Mouse (Mus musculus) CH12F3 (cell line): ENCODE measurements at regions not wholly inside any gene's neighbourhood (a gene's known extent, or its start where the extent isn't known, plus 50 kb on each side); places are given as distances from the start of the nearest gene placed in this dataset.

Experiments
- in situ Hi-C: fragments of 300-500 bp; cut with MboI; formaldehyde crosslinking; loops from 2 replicates; pipeline ENCODE4 v1.14.3; 2020; ENCODE audit warnings: low sequenced_read_pairs

DNA sequence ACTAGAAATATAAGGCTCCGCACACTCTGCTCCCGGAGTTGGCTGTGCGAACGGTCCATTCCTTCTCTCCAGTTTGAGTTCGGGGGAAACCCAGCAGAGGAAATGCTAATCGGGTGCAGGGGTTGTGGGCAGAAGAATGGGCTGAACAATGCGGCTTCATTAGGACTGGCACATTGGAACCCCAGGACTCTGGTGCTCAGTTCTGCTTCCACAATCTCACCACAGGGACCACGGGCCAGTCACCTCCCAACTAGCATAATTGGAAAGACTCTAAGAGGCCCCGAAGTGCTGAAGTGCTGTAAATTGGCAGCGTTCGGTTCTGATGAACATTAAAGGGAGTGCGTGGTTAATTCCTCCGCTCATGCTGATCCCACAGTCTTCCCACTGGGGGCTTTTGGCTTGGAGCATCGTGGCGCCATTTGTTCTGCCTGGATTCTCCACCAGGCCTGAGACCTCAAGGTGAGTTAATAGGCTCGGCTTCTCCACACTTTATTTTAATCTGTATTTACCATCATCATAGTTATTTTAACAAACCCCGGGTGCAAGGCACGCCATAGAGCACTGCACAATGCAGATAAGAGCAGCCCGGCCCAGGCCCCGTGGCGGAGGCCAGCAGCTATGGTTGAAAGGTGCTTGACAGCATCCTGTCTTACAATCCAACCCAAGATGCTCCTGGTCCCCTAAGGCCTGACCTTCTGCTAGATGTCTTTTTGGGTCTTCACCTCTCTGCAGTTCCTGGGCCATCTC, 258.7 kb upstream of the Pard3b start:
- in situ Hi-C loops = loop anchor here (10.0 kb wide), 1 partner anchor 395 kb away; no protein-coding TSS in a partner anchor

DNA sequence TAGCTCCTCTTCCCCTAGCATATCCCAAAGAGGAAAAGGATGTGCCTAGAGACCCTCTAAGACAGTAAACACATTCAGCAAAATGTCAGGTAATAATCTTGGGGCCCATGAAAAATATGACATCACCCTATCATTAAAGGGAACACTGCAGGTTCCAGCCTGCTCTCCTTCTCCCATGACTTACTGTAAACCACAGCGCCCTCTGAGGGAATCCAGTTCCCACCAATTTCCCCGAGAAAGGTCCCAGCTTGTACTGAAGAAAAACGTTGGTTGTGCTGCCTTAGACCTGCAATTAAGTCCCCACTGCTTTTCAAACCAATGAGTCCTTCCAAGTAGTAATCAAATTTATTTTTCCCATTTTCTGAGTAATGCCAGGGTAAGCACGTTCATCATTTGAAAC, 251.0 kb upstream of the Pard3b start:
- in situ Hi-C loops = no loop called here

DNA sequence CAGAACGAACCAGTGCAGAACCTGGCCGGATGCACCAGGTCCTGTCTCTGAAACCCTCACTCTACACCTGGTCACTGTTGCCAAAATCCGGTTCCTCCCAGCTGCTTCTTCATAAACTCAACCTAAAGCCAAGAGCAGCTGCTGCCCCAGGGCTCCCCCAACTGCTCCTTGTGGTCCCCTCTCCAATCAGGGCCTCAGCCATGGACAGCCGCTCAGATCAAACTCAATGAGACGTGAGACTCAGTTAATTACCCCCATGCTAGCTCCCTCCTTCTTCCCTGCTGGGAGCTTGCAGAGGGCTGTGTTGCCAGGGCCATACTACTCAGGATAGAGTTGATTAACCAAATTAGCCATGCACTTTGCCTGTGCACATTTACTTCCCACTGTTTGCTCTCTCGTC, 240.8 kb upstream of the Pard3b start:
- in situ Hi-C loops = no loop called here

DNA sequence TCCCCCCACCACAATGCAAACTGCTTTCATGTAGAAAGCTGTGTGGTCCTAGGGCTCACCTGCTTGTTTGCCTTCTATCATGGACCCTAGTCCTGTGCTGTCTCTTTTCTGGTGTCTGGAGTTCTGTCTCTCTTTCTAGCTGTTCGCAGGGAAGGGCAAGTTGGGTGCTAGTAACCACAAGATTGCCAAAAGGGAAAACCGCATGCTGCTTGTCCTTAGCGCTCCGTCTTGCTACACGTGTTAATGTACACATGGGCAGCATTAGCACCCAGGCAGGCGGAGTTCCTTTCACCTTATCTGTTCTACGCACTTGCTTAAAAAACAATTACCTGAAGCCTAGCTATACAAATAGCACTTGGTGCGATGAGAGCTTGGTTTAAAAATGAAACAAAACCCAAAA, 236.3 kb upstream of the Pard3b start:
- in situ Hi-C loops = no loop called here

DNA sequence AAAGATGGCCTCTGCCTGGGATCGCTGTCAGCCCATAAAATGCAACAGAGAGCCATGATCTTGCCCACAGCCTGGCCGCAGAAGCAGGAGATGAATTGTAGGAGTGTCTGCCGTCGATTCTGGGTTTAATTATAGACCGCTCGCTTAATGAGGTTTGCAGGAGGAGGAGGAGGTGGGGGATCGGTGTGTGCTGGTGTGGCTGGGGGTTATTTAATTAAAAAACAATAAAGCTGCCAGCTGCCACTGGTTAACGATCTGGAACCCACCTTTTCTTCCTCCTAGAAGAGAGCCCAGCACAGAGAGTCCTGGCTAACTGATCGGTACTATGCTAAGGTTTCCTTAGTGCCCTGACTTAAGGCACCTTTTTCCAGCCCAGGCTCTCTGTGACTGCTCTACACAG, 231.4 kb upstream of the Pard3b start:
- in situ Hi-C loops = no loop called here

DNA sequence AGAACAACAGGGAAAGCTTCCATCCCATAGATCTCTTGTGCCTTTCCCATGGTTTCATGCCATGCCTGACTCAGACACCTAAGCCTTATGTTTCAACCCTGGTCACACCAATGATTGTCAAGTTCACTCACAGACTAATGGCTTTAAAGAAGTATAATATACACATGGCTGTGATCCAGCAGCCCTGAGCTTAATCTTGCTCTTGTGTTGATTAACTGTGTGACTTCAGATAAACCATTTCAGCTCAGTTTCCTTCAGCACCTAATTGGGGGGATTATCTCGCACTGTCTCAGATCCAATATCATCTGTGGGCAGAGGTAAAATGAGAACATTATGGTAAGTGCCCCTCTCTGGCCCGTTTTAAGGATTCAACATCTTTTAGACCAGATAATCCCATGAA, 223.9 kb upstream of the Pard3b start:
- in situ Hi-C loops = no loop called here

DNA sequence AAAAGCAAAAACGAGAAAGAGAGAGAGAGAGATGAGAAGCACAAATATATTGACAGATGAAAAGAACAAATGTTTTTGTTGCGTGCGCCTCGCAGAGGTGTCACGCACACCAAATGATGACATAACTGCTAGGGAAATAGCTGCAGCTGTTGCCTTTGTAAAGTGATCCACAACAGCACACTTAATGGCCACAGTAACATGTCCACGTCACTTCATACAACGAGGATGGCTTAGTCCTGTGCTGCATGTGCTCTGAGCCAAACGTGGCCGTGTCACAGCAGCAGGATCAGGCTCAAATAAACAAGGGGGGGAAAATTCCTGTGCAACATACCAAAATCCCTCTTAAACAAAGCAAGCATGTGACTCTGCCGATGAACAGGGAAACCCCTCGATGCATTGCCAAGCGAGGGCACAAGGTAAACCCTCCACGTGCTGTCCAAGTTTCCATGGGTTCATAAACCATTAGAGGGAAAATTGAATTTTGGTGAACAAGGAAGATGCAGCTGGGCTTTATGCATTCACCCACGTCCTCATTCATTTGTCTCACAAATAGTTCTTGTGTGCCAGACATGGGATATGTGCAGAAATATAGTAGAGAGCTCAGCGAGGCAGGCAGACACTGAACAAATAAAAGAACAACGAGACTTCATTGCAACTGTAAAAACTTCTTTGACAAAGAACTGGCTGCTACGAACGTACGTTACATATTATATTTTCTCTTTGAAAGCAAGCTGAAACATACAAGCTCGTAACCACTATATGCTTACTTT, 223.0 kb upstream of the Pard3b start:
- in situ Hi-C loops = no loop called here

DNA sequence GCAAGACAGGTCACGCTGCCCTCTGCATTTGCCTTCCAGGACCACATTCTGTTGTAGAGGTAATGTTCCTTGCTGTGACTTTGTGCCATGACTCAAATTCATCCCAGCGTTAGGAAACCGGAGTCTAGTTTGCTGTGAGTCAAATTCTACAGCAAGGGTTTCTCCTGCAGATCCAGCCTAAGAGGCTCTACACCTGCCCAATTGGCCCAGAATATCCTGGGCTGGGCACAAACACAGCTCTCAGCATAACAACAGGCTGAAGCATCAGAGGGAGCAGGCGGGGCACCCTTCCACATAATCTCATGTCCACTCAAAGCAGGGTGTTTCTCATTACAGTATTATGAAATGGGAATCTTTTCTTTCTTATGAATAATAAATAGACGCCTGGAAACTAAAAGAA, 220.2 kb upstream of the Pard3b start:
- in situ Hi-C loops = no loop called here

DNA sequence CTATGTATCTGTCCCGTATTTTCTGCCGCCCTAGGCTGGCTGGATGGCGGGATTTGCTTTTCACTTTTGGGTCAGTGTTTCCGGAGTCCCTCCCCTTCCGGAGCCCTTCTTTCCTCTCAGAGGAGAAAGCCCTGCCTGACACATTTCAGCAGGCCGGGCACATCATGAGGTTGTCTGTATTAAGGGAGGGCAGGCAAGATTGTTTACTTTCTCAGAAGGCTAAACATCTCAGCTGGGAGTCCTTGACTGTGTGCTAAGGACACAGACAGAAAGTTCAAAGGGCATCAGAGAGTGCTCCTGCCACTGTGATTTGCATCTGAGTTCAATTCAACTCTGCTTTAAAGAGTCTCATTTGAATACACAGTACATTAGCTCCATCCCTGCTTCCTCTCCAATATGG, 218.8 kb upstream of the Pard3b start:
- in situ Hi-C loops = no loop called here

DNA sequence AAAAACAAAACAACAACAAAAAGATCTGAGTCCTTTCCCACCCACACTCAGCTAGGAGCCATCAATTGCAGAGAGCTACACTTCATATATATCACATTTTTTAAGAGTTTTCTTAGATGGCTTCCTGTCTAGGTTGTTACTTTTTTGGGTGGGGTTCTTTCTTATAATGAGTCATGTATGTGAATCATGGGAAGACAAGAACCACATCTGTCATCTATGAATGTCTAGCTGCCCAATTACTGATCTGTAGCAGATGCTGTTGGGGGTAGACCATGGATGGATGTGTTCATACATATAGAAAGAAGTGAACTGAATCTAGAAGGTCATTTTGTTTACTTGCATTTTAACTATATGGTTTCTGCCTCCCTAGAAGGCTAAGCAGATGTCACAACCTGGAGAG, 215.4 kb upstream of the Pard3b start:
- in situ Hi-C loops = no loop called here

DNA sequence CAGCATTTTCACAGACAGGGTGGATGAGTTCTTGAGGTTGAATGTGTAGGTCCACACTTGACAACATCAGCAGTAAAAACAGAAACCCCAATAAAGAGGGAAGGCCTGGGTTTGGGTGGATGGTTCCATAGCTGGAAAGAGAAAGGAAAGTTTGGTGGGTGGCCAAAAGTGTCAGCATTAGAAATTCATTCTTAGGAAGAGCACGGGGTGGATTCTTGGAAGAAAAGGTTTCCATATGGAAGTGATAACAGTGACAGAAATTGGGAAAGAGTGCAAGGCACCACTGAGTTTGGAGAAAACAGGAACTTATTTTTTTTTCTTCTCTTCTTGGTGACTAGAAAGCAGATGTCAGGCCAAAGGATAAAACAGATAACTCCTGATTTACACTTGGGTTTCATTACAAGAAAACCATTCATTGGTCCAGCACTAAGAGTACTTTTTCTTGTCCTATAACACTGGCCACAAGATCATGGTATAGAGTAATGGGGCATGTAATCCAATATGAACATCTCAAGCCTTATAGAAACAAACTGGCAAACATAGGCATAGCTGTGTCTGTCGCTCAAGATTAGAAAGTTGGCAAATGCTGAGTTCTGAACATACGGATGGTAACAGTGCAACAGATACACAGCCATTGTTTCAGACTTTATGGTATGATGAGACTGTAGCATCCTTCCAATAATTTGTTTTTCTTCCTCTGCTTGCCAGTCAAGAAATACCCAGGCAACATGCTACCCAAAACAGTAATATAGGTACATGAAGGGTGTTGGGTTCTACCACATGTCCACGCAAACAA, 209.7 kb upstream of the Pard3b start:
- in situ Hi-C loops = no loop called here

DNA sequence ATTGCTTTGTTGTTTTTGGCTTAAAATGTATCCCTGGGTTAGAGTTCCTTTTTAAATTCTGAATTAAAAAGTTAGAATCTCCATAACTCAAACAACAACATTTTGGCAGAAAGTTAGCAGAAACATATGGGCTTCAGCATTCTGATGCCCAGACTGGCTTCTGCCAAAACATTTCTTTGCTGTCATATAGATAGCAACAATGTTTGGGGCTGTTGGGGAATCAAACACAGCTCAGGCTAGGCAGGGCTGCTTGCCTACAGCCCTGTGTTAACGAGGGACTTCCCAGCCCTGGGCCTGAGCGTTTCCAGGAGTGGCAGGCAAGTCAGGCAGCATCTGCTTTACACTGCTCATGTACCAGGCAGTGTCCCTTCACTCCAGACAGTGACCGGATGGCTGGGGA, 201.0 kb upstream of the Pard3b start:
- in situ Hi-C loops = no loop called here

DNA sequence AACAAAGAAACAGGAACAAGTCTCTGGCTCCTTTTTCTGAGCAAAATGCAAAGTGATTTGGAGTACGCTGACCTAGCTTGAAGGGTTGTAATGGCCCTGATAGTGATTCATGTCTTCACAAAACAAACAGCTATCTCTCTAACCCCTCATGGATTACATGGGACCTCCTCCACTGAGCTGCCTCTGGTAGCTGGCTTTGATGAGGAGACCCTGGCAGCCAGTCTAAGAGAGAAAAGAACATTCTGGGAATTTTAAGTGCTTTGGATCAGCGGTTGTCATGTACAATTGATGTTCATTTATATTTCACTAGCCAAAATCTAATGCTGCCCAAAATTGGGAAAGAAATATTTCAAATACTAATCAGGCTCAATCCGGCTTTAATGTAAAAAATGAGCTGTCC, 177.2 kb upstream of the Pard3b start:
- in situ Hi-C loops = no loop called here

DNA sequence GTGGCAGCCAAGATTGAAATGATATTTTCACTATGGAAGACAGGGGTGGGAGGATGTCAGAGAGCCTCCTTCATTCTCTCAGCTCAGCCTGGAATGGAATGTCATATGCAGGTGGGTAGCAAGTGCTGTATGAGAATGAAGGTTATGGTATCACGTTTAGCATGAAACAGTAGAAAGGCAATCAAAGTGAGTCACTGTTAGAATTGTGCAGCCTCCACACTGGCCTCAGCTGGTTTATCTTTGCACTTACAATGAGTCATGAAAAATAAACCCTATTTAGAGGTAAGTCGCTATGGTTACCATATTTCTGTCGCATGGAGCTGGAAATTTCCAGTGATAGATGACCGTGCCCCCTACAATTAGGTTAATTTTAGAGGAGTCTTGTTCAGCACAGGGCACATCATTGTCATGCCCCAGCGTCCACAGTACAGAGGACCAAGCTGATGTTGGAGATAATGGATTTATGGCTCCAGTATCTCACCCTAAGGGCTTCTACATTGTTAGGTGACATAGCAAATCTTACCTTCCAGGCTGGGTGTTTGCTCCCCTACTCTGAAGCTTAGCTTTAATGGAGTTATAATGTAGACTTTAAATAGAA, 167.9 kb upstream of the Pard3b start:
- in situ Hi-C loops = no loop called here

DNA sequence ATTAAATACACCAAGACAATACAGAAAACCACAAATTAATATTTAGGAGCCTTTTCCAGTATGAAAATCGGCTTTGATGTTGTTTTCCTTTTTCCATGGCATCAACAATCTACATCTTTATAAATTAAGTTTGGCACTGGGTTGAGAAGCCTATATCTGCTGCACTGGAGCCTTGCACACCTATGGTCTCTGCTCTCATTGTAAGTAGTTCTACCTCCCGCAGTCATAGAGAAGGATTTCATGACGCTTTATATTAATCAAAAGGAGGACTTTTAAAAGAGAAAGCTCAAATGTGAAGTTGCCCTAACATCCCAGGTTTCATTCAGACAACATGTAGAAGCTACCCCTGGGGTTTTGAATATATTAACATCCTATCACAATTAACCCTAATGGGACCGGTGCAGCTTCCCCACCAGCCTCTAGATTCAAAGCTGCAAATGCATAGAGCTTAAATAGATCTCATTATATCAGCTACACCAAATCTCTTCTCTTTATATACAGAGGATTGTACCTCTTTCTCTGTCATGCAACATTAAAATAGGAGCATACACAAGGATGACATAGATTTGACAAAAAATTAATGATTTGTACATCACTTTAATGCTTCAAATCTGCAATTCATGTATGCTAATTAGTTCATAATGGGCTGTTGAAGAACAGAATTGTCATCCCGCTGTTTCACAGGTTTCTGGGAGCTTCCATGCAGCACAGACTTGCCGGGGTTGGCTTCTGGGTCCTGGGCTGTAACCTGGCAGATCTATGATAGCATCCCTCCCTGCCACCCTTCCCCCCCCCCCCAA, 166.6 kb upstream of the Pard3b start:
- in situ Hi-C loops = no loop called here

DNA sequence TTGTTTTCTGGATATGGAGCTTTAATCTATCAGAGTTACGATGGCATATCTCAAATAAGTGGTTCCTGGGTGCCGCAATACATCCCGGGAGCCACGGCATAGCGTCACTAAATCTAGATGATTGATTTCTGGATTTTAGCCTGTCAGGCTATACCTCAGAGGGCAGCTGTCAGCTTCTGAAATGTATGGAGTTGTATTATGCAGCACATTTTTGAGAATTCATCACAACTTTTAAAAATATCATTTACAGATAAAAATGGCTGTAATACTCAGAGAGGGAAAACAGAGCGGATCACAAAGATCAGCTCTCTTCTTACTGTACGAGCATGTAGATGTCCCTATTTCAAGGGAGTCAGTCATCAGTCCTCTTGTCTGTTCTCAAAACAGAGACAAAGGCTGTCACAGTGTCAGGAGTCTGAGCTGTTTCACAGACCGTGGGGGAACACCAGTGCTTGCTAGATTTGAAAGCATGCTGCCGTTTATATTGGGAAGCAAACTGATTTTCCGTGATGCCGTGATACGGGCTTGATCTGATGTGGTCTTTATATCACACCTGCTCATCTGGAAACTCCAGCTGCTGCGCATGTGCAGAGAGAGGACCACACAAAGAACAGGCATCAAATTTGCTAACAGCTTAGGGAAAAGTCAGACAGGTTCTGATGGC, 165.9 kb upstream of the Pard3b start:
- in situ Hi-C loops = no loop called here

DNA sequence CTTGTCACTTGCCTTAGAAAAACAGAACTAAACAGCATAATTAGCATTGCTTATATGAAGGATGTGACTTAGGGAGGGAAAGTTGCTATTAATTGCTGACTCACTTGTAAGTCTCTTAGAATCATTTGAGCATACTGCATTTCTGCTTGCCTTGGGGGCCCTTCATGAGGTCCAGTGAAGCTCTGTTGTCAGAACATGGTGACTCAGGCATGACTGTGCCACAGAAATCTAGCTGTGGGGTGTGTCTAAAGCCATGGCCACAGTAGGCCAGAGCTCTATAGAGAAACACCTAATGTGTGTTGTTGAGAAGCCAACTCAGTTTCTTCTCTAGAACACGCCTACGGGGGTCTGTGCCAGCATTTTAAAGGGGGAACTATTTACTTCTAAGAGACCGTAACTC, 153.2 kb upstream of the Pard3b start:
- in situ Hi-C loops = no loop called here

DNA sequence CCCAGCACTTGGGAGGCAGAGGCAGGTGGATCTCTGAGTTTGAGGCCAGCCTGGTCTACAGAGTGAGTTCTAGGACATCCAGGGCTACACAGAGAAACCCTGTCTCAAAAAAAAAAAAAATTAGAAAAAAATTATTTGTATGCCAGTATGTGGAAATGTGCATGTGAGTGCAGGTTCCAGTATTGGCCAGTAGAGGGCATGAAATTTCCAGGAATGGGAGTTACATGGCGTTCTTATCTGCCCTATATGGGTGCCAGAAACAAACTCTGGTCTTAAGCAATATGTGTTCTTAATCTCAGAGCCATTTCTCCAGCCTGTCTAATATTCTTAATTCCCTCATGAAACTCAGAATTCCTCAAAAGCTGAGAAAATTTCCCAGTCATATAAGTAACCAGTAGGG, 113.7 kb upstream of the Pard3b start:
- in situ Hi-C loops = no loop called here

DNA sequence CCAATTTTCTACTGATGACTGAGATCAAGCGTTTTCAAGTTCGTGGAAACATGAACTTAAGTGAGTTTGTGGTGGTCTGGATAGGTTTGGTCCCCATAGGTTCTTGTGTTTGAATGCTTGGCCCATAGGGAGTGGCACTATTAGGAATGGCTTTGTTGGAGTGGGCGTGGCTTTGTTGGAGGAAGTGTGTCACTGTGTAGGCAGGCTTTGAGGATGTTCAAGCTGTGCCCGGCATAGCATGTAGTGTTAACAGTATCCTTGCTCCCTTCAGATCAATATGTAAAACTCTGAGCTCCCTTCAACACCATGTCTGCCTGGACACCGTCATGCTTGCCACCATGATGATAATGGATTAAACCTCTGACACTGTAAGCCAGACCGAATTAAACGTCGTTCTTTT, 112.7 kb upstream of the Pard3b start:
- in situ Hi-C loops = no loop called here

DNA sequence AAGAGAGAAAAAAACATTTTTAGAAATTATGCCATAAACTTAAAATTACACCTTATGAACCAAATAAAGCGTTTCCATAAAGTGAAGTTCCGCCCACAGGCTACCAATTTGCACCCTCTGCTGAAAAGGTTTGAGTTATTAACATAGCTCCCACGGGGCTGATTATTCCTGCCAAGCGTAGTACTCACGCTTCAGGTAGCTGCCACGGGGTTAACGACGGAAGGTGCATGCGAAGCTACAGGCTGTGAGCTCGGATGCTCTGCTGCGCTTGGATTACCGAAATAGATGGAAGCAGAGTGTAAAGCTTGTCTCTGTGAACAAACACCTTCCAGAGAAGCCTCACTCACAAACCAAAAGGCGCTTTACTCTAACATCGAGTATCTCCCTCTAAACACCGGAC, 109.9 kb upstream of the Pard3b start:
- in situ Hi-C loops = no loop called here
